Mouse (Mus musculus) erythroblast, adult 5-6 weeks (primary cell): ENCODE data around the gene Pias3. TPM values are rescaled to one million over a fixed set of nuclear protein-coding genes. Genes with fewer than 3 reads are reported as not detected.
"Not testable (repeated sequence)": the region's sequence is repeated elsewhere in the genome, so short reads cannot be mapped to it uniquely, and the experiment has no call there.

ENCODE experiments used
- ATAC-seq: replicated peaks from 2 replicates; pipeline ENCODE4 v1.8.0; 2016; ENCODE audit warnings: moderate number of reproducible peaks, mild to moderate bottlenecking, moderate TSS enrichment, inconsistent platforms; ENCODE audit not compliant: poor library complexity, low FRiP score, severe bottlenecking
- total RNA-seq, 2 experiments: library from RNA; stranded (forward) in 1 of 2; stranded (reverse) in 1 of 2; fragments of 150-400 nt in 1 of 2; fragments of 200-764, 138-1000 nt in 1 of 2; gene quantifications; 2 replicates each; pipeline versions ENCODE4 v1.2.3 to v1.2.4; 2015 to 2017; ENCODE audit warnings: low replicate concordance in 2 of 2

Pias3 gene
- total RNA-seq, 2 experiments from 2014 or later, result 3.2 to 11.0 TPM

DNA sequence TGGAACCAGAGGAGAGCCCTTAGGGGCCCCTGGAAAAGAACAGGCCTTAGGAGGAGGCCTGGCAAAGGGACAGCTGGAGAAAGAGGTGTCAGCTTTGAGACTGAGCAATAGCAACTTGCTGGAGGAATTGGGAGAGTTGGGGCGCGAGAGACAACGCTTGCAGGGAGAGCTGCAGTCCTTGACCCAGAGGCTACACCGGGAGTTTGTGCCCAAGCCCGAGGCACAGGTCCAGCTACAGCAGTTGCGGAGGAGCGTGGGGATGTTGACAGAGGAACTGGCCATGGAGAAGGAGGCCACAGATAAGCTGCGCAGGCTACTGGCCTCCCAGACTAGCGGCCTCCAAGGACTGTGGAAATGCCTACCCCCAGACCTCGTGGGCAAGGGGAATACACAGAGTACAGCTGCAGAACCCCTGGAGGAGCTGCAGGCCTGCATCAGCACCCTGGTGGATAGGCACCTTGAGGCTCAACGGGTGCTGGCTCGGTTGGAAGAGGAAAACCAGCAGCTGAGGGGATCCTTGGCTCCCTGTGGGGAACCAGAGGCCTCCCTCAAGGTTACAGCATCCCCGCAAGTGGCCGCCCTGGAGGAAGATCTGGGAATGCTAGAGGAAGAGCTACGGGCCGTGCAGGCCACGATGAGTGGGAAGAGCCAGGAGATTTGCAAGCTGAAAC lies 11.9 kb upstream of the Pias3 start:
- ATAC-seq, result no peak

DNA sequence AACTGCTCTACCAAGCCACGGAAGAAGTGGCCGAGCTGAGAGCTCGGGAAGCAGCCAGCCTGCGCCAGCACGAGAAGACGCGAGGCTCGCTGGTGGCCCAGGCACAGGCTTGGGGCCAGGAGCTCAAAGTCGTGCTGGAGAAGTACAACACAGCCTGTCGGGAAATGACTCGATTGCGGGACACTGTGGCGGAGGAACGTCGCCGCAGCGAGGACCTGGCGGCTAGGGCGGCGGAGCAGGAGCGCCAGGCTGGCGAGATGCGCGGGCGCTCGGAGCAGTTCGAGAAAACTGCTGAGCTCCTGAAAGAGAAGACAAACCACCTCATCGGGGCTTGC lies 11.4 kb upstream of the Pias3 start:
- no peak for ATAC-seq

DNA sequence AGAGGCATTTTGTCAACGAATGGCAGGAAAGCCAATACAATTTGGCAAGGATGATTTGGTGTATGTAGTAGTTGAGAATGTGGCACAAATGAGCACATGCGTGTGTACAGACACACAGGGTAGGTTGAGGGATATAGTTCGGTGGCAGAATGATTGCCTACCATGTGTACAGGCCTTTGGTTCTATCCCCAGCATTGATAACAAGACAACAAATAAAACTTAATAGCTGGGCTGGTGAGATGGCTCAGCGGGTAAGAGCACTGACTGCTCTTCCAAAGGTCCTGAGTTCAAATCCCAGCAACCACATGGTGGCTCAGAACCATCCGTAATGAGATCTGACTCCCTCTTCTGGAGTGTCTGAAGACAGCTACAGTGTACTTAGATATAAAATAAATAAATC lies 10.1 kb upstream of the Pias3 start:
- not testable (repeated sequence) for ATAC-seq

DNA sequence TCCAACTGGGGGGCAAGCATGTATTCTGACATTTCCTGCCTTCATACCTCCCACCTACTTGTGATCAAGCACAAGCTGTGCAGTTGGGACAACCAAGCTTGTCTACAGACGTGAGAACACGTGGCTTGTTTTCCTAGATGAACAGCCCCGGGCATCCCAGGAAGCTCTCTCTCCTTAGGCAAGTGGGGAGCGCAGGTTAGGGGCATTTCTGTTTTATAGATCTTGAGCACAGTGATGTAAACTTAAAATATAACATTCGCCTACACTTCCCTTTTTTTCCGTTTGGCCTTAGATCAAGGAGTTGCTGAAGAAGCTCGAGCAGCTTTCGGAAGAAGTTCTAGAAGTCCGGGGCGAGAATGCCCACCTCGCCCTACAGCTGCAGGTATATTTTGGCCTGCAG lies 7.3 kb upstream of the Pias3 start:
- ATAC-seq, result no peak

DNA sequence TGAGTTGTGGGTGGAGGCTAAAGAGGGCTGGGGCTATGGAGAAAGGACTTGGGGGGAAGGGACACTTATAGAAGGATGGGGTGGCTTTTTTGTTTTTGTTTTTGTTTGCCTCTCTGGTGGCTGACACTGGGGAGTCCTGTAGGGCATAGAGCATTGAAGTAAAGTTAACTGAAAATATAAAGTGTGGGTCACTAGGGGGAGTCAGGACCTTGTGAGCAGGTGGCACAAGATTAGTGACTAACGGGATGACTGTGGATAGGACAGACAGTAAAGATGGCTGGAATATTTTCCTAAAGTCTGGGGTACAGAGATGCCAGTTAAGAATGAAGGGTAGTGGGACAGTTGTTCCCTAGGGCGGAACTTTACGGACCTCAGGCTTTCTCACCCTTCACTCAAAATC lies 5.9 kb upstream of the Pias3 start:
- no peak for ATAC-seq

DNA sequence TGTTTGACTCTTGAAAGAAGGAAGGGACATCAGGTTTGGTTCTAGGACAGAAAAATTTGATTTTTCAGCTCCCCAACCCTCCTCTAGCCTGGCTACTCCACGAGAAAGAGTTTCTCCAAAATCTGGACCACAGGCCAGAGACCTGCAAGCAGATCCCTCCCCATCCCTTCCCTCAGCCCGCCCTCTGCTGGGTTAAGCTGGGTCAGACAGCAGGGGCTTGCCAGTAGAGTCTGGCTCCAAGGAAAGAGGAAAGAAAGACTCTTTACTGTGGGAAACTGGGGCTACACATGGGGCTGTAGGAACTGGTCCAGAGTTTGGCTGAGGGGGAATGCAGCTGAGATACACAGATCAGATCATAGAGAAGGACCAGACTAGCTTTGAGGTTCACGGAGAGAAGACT lies 3.7 kb upstream of the Pias3 start:
- ATAC-seq, result no peak

DNA sequence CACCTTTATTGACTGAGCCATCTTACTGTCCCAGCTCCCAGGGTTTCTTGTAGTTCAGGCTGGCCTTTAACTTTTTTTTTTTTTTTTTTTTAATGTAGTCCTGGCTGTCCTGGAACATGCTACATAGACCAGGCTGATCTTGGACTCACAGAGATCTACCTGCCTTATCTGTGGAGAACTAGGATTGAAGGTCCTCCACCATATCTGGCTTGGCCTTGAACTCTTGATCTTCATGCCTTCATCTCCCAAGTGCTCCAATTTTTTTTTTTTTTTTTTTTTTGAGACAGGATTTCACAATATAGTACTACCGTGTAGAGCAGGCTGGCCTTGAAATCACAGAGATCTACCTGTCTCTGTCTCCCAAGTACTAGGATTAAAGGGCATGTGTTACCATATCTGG lies 2.6 kb upstream of the Pias3 start:
- no peak for ATAC-seq

DNA sequence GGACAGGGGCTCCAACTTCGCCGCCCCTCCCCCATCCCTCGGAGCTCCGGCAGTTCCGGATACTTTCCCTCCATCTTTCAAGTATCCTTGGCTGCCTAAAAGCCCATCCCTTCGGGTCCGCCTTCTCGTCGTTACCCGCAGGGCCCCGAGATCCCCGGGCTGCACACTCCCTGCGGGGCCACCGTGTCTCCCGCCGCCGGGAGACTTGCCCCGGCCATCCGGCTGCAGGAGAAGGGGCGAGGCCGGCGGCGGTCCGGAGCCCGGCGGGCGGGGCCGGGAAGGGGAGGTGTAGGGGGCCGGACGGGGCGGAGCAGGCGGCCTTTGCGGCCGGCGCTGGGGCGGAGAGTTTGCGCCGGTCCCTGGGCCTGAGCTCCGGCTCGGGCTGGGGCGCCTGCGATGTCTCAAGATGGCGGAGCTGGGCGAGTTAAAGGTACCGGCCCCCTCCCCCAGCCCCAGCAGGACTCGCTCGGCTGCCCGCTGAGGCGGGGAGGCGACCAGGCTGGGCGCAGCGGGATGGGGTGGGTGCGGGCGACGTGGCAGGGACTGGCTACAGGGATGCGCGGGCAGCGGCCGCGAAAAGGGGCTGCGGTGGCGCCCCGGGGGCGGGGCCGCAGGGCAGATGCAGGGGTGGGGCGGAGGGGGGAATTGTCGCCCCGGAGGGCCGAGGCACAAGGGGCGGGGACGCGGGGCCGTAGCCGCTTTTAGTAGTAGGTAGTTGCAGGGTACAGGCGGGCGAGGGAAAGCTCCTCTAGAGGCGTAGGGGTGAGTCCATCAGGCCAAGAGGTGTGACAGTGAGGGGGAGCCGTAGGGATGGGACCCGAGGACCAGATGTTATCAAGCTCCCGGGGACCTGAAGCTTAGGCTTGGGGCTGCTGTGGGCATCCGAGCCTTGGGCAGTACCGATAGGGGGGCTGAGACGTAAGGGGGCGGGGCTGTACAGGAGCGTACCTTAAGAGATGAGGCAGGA lies 865 bp downstream of the Pias3 start:
- peak; percentile 86 for ATAC-seq

DNA sequence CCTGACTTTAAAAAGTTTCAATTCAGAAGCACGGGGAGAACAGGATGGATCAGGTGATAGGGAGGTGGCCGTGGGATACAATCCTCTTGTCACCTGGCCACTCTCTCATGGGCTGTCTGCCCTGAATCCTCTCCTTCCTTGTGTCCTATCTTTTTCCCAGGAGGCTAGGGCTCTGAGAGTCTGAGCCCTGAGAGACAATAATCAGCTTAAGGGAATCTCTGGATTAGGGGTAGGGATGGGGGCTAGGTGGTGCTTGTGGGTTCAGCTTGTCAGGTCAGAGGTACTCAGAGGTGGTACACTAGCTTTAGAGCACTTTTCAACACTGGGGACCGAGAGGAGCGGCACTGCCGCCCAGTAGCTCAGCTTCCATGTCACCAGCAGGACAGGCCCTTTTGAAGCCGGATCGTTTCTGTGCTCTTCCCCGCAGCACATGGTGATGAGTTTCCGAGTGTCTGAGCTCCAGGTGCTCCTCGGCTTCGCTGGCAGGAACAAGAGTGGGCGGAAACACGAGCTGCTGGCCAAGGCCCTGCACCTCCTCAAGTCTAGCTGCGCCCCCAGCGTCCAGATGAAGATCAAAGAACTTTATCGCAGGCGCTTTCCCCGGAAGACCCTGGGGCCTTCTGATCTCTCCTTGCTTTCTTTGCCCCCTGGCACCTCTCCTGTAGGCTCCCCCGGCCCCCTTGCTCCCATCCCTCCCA lies 3.0 kb downstream of the Pias3 start:
- no peak for ATAC-seq

DNA sequence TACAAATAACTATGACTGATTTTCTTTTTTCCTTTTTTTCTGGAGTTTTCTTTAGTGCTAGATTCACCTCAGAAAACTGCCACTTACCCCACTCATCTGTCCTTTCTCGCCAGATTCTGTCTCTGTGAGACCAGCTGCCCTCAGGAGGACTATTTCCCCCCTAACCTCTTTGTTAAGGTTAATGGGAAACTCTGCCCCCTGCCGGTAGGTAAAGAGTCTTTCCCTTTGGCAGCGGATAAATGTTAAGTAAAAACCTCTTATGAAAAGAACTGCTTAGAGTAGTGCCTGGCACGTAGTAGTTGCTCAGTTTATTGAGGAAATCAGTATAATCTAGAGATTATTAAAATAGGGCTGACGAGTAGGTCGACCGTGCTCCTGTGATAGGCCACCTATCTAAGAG lies 4.2 kb downstream of the Pias3 start:
- no peak for ATAC-seq

DNA sequence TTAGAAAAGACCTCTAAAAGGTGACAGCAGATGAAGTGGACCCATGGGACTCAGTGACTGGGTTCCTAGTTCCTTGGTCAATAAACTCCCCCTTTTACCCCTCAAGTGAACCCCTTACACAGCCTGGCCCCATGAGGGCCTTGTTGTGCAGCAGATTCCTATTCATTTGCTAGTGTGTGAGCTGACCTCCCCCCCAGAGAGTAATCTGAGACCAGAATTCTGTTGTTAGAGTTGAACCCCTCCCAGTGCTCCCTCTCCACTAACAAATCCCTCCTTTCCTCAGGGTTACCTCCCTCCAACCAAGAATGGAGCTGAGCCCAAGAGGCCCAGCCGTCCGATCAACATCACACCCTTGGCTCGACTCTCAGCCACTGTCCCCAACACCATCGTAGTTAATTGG lies 4.8 kb downstream of the Pias3 start:
- no peak for ATAC-seq

DNA sequence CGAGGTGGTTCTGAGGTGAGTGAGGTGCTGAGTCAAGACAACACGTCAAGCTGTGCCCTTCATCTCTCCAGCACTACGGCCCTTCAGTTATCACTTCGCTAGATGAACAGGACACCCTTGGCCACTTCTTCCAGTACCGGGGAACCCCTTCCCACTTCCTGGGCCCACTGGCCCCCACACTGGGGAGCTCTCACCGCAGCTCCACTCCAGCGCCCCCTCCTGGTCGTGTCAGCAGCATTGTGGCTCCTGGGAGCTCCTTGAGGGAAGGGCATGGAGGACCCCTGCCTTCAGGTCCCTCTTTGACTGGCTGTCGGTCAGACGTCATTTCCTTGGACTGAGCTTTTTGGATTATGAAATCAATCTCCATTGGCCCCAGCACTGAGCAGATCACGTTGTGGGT lies 8.6 kb downstream of the Pias3 start:
- no peak for ATAC-seq

DNA sequence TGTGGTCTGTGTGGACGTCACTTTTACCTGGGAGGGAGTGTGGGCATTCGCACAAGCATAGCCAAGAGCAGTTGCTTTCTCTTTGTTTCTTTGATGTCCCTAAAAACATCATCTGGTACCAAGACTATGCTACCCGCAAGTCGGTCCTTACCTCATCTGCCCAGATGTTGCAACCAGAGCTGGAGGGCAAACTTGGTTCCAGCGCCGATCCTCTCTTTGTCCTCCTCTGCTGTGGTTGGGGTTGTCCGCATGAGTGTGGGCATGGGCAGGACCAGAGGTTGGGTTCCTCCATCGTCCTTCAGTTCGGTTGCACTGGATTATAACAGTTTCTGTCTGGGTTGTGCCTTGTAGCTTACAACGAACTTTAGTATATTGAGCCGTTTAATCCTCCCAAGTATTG lies 10.0 kb downstream of the Pias3 start:
- ATAC-seq, result no peak

DNA sequence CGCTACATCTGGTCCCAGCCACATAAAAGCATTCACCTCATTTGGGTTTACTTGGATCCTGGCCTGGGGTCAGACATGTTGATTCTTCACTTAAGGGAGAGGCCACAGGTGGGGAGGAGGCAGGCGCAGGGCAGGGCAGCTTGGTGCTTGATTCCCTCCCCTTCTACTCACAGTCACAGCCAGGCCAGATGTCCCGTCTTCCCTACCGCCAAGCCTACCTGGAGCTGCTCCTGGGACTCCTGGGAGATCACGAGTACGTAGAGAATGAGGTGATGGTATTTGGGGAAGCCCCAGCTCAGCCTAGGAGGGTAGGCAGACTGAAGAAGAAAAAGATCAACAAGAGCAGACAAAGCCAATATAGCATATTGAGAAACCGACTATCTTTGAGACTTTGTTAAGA lies 10.8 kb downstream of the Pias3 start:
- no peak for ATAC-seq

DNA sequence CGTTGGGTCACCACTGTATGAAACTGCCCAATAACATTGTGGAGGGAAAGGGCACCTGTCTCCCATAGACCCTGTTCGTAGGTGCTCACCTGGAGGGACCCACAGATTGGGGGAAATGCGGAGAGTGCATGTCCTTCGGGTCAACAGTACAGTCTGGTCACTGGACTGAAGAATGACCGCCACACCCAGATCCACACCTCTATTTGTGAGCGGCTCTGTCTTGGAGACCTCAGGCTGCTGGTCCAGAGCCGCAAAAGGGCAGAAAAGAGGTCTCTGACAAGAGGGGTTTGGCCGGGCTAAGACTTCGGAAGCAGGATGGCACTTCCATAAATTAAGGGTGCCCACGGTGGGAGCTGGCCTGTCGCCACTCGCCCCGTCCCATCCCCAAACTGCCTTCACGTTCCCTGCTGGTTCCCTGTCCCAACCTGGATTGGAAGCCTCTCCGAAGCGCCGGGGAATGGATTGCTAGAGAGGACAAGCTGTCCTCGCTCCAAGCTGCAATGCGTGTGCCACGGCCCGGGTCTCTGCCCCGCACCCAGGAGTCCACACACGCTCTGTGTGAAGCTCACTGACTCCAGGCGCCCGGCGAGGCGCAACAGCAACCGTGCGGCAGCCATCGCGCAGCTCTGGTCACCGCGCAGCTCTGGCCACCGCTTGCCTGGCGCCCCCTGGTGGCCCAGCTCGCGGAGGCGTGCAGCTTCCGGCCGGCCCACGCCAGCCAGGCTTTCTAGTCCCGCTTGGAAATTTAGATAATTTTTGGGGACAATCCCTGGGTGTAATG lies 11.9 kb downstream of the Pias3 start, which contains the start of gene Nudt17:
Nudt17 (minus strand) TSS at position 660 of the 781 bp plus-strand sequence.
- peak; percentile 85 for ATAC-seq

DNA sequence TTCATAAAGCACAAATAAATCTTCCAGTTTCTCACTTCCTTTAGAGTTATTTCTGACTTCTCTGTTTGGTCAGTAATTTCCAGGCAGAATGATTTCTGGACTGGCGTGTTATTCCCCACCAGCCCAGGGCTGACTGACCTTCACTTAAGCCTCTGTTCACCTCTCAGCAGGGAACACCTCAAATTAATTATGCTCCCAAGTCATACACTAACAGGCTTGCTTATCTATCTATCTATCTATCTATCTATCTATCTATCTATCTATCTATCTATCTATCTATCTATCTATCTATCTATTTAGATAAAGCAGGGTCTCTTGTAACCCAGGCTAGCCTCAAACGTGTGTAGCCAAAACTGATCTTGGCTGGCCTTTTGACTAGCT lies 12.5 kb downstream of the Pias3 start:
- no peak for ATAC-seq

DNA sequence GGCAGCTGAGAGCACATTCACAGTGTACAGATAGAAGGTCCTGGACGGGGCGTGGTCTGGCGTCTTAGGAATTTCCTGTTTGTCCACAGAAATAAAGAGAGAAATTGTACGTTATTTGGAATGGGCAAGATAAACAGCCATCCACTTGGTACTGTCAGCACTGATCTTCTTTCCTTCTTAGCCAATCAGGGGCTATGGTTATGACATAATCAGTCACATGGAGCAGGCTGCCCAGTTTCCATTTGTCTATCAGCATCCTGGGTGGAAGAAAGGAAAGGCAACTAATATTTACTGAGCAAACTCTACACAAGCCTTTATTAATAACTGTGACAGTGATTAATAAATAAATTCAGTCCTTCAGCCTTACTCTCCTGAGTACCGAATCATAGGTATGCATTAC lies 18.1 kb downstream of the Pias3 start:
- no peak for ATAC-seq

DNA sequence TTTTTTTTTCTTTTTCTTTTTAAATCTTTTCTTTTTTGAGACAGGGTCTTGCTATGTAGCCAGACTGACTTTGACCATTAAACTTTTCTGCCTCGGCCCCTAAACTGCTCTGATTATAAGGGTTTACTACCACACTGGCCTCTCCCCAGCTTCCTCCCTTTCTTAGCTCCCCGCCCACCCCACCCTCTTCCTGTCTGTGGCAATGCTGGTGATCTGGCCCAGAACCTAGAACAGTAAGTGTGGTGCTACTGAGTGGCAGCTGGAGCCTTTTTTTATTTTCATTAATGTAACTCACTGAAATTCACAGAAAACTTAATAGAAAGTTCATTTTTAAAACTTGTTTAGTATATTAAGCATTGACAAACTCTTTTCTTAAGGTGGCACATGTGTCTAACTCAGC lies 19.7 kb downstream of the Pias3 start:
- ATAC-seq, result no peak

DNA sequence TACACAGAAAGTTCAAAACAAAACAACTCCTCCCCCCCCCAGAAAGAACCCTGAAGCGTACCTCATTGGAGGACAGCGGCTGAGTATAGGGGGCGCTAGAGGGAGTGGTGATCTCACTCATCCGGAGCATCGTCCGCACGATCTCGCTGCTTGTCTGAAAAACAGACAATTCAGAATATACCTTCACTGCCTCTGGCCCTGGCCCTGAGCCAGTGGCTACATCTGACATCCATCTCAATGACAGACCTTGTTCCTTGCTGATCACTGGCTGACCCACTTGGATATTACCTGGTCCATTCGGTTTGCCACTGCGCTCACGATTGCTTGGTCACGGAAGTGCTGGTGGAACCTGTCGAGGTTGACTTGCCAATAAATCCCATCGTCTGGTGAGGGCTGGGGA lies 23.0 kb downstream of the Pias3 start:
- peak; percentile 53 for ATAC-seq

DNA sequence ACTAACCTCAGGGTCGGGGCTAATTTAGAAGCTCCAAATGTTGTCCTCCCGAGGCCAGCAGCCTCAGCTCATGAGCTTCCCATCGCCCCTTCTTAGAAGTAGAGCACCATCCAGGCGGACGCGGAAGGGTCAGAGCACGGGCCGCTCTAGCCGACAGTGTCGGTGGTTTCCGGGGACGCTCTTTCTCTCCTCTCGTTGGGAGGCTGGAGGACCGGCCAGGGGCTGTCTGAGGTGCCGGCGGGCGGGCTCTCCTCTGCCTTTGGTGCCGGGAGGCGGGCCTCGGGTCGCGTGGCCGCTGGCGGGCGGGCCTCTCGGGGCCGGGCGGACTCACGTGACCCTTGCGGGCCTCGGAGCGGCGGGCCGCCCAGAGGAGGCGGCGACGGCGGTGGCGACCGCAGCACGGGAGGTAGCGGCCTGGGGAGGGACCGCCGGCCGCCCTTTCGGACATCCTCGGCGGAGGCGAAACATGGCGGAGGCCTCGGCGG lies 31.2 kb downstream of the Pias3 start, which contains the start of the genes Polr3c and Rnf115:
Polr3c (minus strand) TSS at position 286 of the 485 bp plus-strand sequence.
Rnf115 (plus strand) TSS at position 322 of the 485 bp plus-strand sequence.
- ATAC-seq, result peak; percentile 91
